Mouse (Mus musculus): ENCODE results near the gene Itpr1. TPM values are rescaled to one million over a fixed set of nuclear protein-coding genes. Genes with fewer than 3 reads are reported as not detected.

Gene Itpr1
- polyA plus RNA-seq, 1 experiment from 2014 or later: 6.5 TPM

GRCm38 (mm10) chr6:108336506-108336905 lies 123.6 kb downstream of the Itpr1 start:
- no peaks in the 10 kb centered on the region for H3K36me3 ChIP-seq (replicated peaks; ENCODE audit: control insufficient read depth, insufficient read depth, low read depth, low read length)
- H3K4me1 ChIP-seq (ENCODE audit: control insufficient read depth, insufficient read depth, low read length): no peaks in the 10 kb centered on the region
- no peak for DNase-seq (ENCODE audit: low spot score)
- 93% methylated on average over 6 of the region's 6 CpGs for WGBS
- H3K4me3 ChIP-seq (ENCODE audit: low read depth, low read length): no peak overlapping the region
- no peaks in the 10 kb centered on the region for H3K27me3 ChIP-seq (ENCODE audit: control insufficient read depth, insufficient read depth, low read length)
- H3K4me2 ChIP-seq (ENCODE audit: low read depth, low read length): no peak overlapping the region
- no peaks in the 10 kb centered on the region for H3K9me3 ChIP-seq (replicated peaks; ENCODE audit: control insufficient read depth, low read length)
- no peak for ATAC-seq (replicated peaks; ENCODE audit: insufficient number of reproducible peaks, low FRiP score, low TSS enrichment, low read depth)
- H3K9ac ChIP-seq (replicated peaks; ENCODE audit: low read length): no peak overlapping the region
- no peak overlapping the region for H3K27ac ChIP-seq (replicated peaks; ENCODE audit: low read depth, low read length)

GRCm38 (mm10) chr6:108337289-108337688 lies 124.4 kb downstream of the Itpr1 start:
- 74% methylated on average over 6 of the region's 6 CpGs for WGBS
- no peak overlapping the region for H3K27ac ChIP-seq (replicated peaks; ENCODE audit: low read depth, low read length)
- ATAC-seq (replicated peaks; ENCODE audit: insufficient number of reproducible peaks, low FRiP score, low TSS enrichment, low read depth): no peak

GRCm38 (mm10) chr6:108338362-108338761 lies 125.5 kb downstream of the Itpr1 start:
- H3K4me3 ChIP-seq (ENCODE audit: low read depth, low read length): no peak overlapping the region
- DNase-seq (ENCODE audit: low spot score) (no peak), ATAC-seq (replicated peaks; ENCODE audit: insufficient number of reproducible peaks, low FRiP score, low TSS enrichment, low read depth) (no peak)
- no peaks in the 10 kb centered on the region for H3K9me3 ChIP-seq (replicated peaks; ENCODE audit: control insufficient read depth, low read length)
- WGBS: 85% methylated on average over 5 of the region's 5 CpGs
- no peak overlapping the region for H3K4me2 ChIP-seq (ENCODE audit: low read depth, low read length)
- no peaks in the 10 kb centered on the region for H3K4me1 ChIP-seq (ENCODE audit: control insufficient read depth, insufficient read depth, low read length)
- H3K27me3 ChIP-seq (ENCODE audit: control insufficient read depth, insufficient read depth, low read length): no peaks in the 10 kb centered on the region
- no peak overlapping the region for H3K9ac ChIP-seq (replicated peaks; ENCODE audit: low read length)
- no peaks in the 10 kb centered on the region for H3K36me3 ChIP-seq (replicated peaks; ENCODE audit: control insufficient read depth, insufficient read depth, low read depth, low read length)
- no peak overlapping the region for H3K27ac ChIP-seq (replicated peaks; ENCODE audit: low read depth, low read length)

More at GRCm38 (mm10) chr6:108337289-108337688, 124.4 kb downstream of the Itpr1 start:
- no peak overlapping the region for H3K4me3 ChIP-seq (ENCODE audit: low read depth, low read length)
- H3K36me3 ChIP-seq (replicated peaks; ENCODE audit: control insufficient read depth, insufficient read depth, low read depth, low read length): no peaks in the 10 kb centered on the region
- no peak overlapping the region for H3K9ac ChIP-seq (replicated peaks; ENCODE audit: low read length)
- no peaks in the 10 kb centered on the region for H3K9me3 ChIP-seq (replicated peaks; ENCODE audit: control insufficient read depth, low read length)
- no peak overlapping the region for H3K4me2 ChIP-seq (ENCODE audit: low read depth, low read length)
- no peaks in the 10 kb centered on the region for H3K27me3 ChIP-seq (ENCODE audit: control insufficient read depth, insufficient read depth, low read length)
- no peaks in the 10 kb centered on the region for H3K4me1 ChIP-seq (ENCODE audit: control insufficient read depth, insufficient read depth, low read length)
- no peak for DNase-seq (ENCODE audit: low spot score)

- ATAC-seq (replicated peaks; ENCODE audit: insufficient number of reproducible peaks, low FRiP score, low TSS enrichment, low read depth) (no peak), DNase-seq (ENCODE audit: low spot score) (no peak)
- Histone ChIP-seq H3K4me2 (ENCODE audit: low read depth, low read length) (no peak overlapping the region), H3K9me3 (replicated peaks; ENCODE audit: control insufficient read depth, low read length) (no peaks in the 10 kb centered on the region), H3K4me1 (ENCODE audit: control insufficient read depth, insufficient read depth, low read length) (no peaks in the 10 kb centered on the region), H3K36me3 (replicated peaks; ENCODE audit: control insufficient read depth, insufficient read depth, low read depth, low read length) (no peaks in the 10 kb centered on the region), H3K4me3 (ENCODE audit: low read depth, low read length) (no peak overlapping the region), H3K9ac (replicated peaks; ENCODE audit: low read length) (no peak overlapping the region), H3K27ac (replicated peaks; ENCODE audit: low read depth, low read length) (no peak overlapping the region), H3K27me3 (ENCODE audit: control insufficient read depth, insufficient read depth, low read length) (no peaks in the 10 kb centered on the region)
- 67% methylated on average over 5 of the region's 5 CpGs for WGBS
These were observed 130.1 kb downstream of the Itpr1 start for GRCm38 (mm10) chr6:108342989-108343388.

- no peak overlapping the region for H3K4me3 ChIP-seq (ENCODE audit: low read depth, low read length)
- no peaks in the 10 kb centered on the region for H3K36me3 ChIP-seq (replicated peaks; ENCODE audit: control insufficient read depth, insufficient read depth, low read depth, low read length)
- no peak overlapping the region for H3K27ac ChIP-seq (replicated peaks; ENCODE audit: low read depth, low read length)
- H3K4me2 ChIP-seq (ENCODE audit: low read depth, low read length): no peak overlapping the region
- ATAC-seq (replicated peaks; ENCODE audit: insufficient number of reproducible peaks, low FRiP score, low TSS enrichment, low read depth): no peak
- no peaks in the 10 kb centered on the region for H3K27me3 ChIP-seq (ENCODE audit: control insufficient read depth, insufficient read depth, low read length)
- 45% methylated on average over 4 of the region's 4 CpGs for WGBS
- H3K4me1 ChIP-seq (ENCODE audit: control insufficient read depth, insufficient read depth, low read length): no peaks in the 10 kb centered on the region
- no peaks in the 10 kb centered on the region for H3K9me3 ChIP-seq (replicated peaks; ENCODE audit: control insufficient read depth, low read length)
- H3K9ac ChIP-seq (replicated peaks; ENCODE audit: low read length): no peak overlapping the region
- DNase-seq (ENCODE audit: low spot score): no peak
These were observed 130.9 kb downstream of the Itpr1 start for GRCm38 (mm10) chr6:108343781-108344310.

- WGBS: 95% methylated on average over 2 of the region's 2 CpGs
These were observed 137.9 kb downstream of the Itpr1 start for GRCm38 (mm10) chr6:108350801-108351200.

GRCm38 (mm10) chr6:108351998-108352397 lies 139.1 kb downstream of the Itpr1 start:
- Histone ChIP-seq H3K4me1 (ENCODE audit: control insufficient read depth, insufficient read depth, low read length) (no peaks in the 10 kb centered on the region), H3K4me2 (ENCODE audit: low read depth, low read length) (no peak overlapping the region), H3K4me3 (ENCODE audit: low read depth, low read length) (no peak overlapping the region), H3K9ac (replicated peaks; ENCODE audit: low read length) (no peak overlapping the region), H3K27ac (replicated peaks; ENCODE audit: low read depth, low read length) (no peak overlapping the region), H3K36me3 (replicated peaks; ENCODE audit: control insufficient read depth, insufficient read depth, low read depth, low read length) (no peaks in the 10 kb centered on the region), H3K27me3 (ENCODE audit: control insufficient read depth, insufficient read depth, low read length) (no peaks in the 10 kb centered on the region), H3K9me3 (replicated peaks; ENCODE audit: control insufficient read depth, low read length) (no peaks in the 10 kb centered on the region)
- ATAC-seq (replicated peaks; ENCODE audit: insufficient number of reproducible peaks, low FRiP score, low TSS enrichment, low read depth) (no peak), DNase-seq (ENCODE audit: low spot score) (peak; percentile 25)
- WGBS: 71% methylated on average over 8 of the region's 8 CpGs

More at GRCm38 (mm10) chr6:108350801-108351200, 137.9 kb downstream of the Itpr1 start:
- Histone ChIP-seq H3K4me3 (ENCODE audit: low read depth, low read length) (no peak overlapping the region), H3K36me3 (replicated peaks; ENCODE audit: control insufficient read depth, insufficient read depth, low read depth, low read length) (no peaks in the 10 kb centered on the region), H3K27ac (replicated peaks; ENCODE audit: low read depth, low read length) (no peak overlapping the region), H3K4me1 (ENCODE audit: control insufficient read depth, insufficient read depth, low read length) (no peaks in the 10 kb centered on the region), H3K4me2 (ENCODE audit: low read depth, low read length) (no peak overlapping the region), H3K9ac (replicated peaks; ENCODE audit: low read length) (no peak overlapping the region), H3K9me3 (replicated peaks; ENCODE audit: control insufficient read depth, low read length) (no peaks in the 10 kb centered on the region), H3K27me3 (ENCODE audit: control insufficient read depth, insufficient read depth, low read length) (no peaks in the 10 kb centered on the region)
- no peak for ATAC-seq (replicated peaks; ENCODE audit: insufficient number of reproducible peaks, low FRiP score, low TSS enrichment, low read depth)
- no peak for DNase-seq (ENCODE audit: low spot score)

- ATAC-seq (replicated peaks; ENCODE audit: insufficient number of reproducible peaks, low FRiP score, low TSS enrichment, low read depth): no peak
- H3K4me2 ChIP-seq (ENCODE audit: low read depth, low read length): no peak overlapping the region
- no peak overlapping the region for H3K4me3 ChIP-seq (ENCODE audit: low read depth, low read length)
- H3K27ac ChIP-seq (replicated peaks; ENCODE audit: low read depth, low read length): no peak overlapping the region
- H3K36me3 ChIP-seq (replicated peaks; ENCODE audit: control insufficient read depth, insufficient read depth, low read depth, low read length): no peaks in the 10 kb centered on the region
- no peaks in the 10 kb centered on the region for H3K4me1 ChIP-seq (ENCODE audit: control insufficient read depth, insufficient read depth, low read length)
- H3K9me3 ChIP-seq (replicated peaks; ENCODE audit: control insufficient read depth, low read length): no peaks in the 10 kb centered on the region
- WGBS: 85% methylated on average over 4 of the region's 4 CpGs
- no peak overlapping the region for H3K9ac ChIP-seq (replicated peaks; ENCODE audit: low read length)
- no peaks in the 10 kb centered on the region for H3K27me3 ChIP-seq (ENCODE audit: control insufficient read depth, insufficient read depth, low read length)
- DNase-seq (ENCODE audit: low spot score): peak; percentile 6
These were observed 154.5 kb downstream of the Itpr1 start for GRCm38 (mm10) chr6:108367412-108367811.

Data from embryonic facial prominence, embryonic 11.5 days (tissue).